Mouse (Mus musculus) heart, adult 2 months (tissue): ENCODE data around the gene Mon1b.

Experiments used
- CTCF ChIP-seq: fragments of 200-600 bp; IDR thresholded peaks from 2 replicates; pipeline ENCODE4 v1.8.1; 2022; ENCODE audit warnings: antibody characterized with exemption, mild to moderate bottlenecking, moderate library complexity
- POLR2A ChIP-seq: fragments of 200-500 bp; IDR thresholded peaks from 2 replicates; pipeline ENCODE4 v1.6.1; 2011; ENCODE audit warnings: mild to moderate bottlenecking, low read depth, low read length, control low read depth; ENCODE audit not compliant: insufficient read depth

- peak; percentile 78 for TF ChIP-seq CTCF
- TF ChIP-seq POLR2A, result no peak
Observed at GRCm38 (mm10) chr8:113632634-113633033, 2.8 kb upstream of the Mon1b start.
